Mouse (Mus musculus) liver, embryonic 16.5 days (tissue): ENCODE data around the gene Art2b. TPM values are rescaled to one million over a fixed set of nuclear protein-coding genes. Genes with fewer than 3 reads are reported as not detected.
A peak's percentile ranks its signal among the peaks of the same experiment; 100 is the strongest.
"Not testable (repeated sequence)": the region's sequence is repeated elsewhere in the genome, so short reads cannot be mapped to it uniquely, and the experiment has no call there.

ENCODE experiments used
- ATAC-seq: fragments of 200-750 bp; cut with Nextera tagmentation; 2 replicates; pipeline ENCODE4 v1.8.0; 2017; ENCODE audit warnings: low read depth, mild to moderate bottlenecking, moderate number of reproducible peaks, moderate library complexity
- H3K27ac ChIP-seq: fragments of 300-500 bp; sonication (generic); 2 replicates; pipeline ENCODE4 v1.5.1; 2014; ENCODE audit warnings: mild to moderate bottlenecking, low read length
- H3K27me3 ChIP-seq: fragments of 300-500 bp; sonication (generic); 2 replicates; pipeline ENCODE4 v1.6.1; 2014; ENCODE audit warnings: low read depth, low read length, mixed read lengths; ENCODE audit not compliant: control insufficient read depth, insufficient read depth
- H3K36me3 ChIP-seq: fragments of 300-500 bp; sonication (generic); 2 replicates; pipeline ENCODE4 v1.6.1; 2014; ENCODE audit warnings: mild to moderate bottlenecking; ENCODE audit not compliant: control insufficient read depth, insufficient read depth
- H3K4me1 ChIP-seq: fragments of 300-500 bp; sonication (generic); 2 replicates; pipeline ENCODE4 v1.6.1; 2014; ENCODE audit warnings: low read depth, low read length, mixed read lengths; ENCODE audit not compliant: control insufficient read depth
- H3K4me2 ChIP-seq: fragments of 300-500 bp; sonication (generic); 2 replicates; pipeline ENCODE4 v1.6.1; 2014; ENCODE audit warnings: low read depth, low read length, mixed read lengths
- H3K4me3 ChIP-seq: fragments of 300-500 bp; sonication (generic); 2 replicates; pipeline ENCODE4 v1.5.1; 2014; ENCODE audit warnings: low read depth, mild to moderate bottlenecking, low read length
- H3K9ac ChIP-seq: fragments of 300-500 bp; sonication (generic); 2 replicates; pipeline ENCODE4 v1.6.1; 2014; ENCODE audit warnings: low read depth, low read length
- H3K9me3 ChIP-seq: fragments of 300-500 bp; sonication (generic); replicated peaks from 2 replicates; pipeline ENCODE4 v1.6.1; 2016; ENCODE audit warnings: low read length; ENCODE audit not compliant: control insufficient read depth
- WGBS: fragments of 180-500 bp; shearing (Covaris S2); extraction: QIAGEN DNeasy Blood & Tissue Kit; methylation state at CpG from one replicate; pipeline ENCODE4 v1.1.7; 2014; ENCODE audit not compliant: insufficient replicate concordance; 5-methylcytosine and 5-hydroxymethylcytosine counted together
- polyA plus RNA-seq: library from polyadenylated mRNA; unstranded; fragments of >200 nt; fragmentation: Nextera tagmentation; extraction: Ambion mirVana; gene quantifications from 2 replicates; pipeline ENCODE4 v1.2.1, GENCODE M21; 2015

Gene Art2b
- polyA plus RNA-seq: 0.30 and 0.34 TPM in 2 replicates

- no peaks in the 10 kb centered on the region for H3K9me3 ChIP-seq
- no peak within 1 kb of the TSS for H3K27ac ChIP-seq
- 53% methylated on average over 5 of the region's 5 CpGs for WGBS
- H3K4me3 ChIP-seq: no peak within 1 kb of the TSS
- no peak for ATAC-seq
- H3K4me2 ChIP-seq: no peak within 1 kb of the TSS
- no peaks in the 10 kb centered on the region for H3K27me3 ChIP-seq
- no peaks in the 10 kb centered on the region for H3K36me3 ChIP-seq
- no peaks in the 10 kb centered on the region for H3K4me1 ChIP-seq
- no peak within 1 kb of the TSS for H3K9ac ChIP-seq
Measured at GRCm38 (mm10) chr7:101585408-101585807, at the start of gene Art2b. Gene Art2b (minus strand): TSS chr7:101585600.

DNA sequence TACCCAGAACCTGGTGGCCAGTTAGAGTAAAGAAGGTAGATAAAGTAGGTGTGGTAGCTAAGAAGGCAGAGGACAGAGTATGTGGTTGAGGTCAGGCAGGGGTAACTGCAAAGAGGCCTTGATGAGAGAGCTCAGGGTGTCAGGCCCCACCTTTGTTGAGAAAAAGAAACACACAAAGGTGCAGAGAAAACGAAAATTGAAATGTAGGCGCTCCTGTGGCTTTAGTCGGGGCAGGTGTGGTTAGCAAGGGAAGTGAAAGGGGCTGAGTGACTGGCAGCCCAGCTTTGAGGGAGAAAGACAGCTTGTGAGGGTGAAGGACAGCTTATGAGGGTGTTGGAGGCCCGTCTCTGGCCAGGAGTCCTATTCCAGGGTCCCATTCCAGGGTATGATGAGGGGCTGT is 49.1 kb upstream of the Art2b start:
- Histone ChIP-seq H3K4me2 (no peak overlapping the region), H3K4me1 (no peaks in the 10 kb centered on the region), H3K36me3 (no peaks in the 10 kb centered on the region), H3K27ac (no peak overlapping the region), H3K9ac (no peak overlapping the region), H3K9me3 (no peaks in the 10 kb centered on the region), H3K4me3 (no peak overlapping the region), H3K27me3 (no peaks in the 10 kb centered on the region)
- no peak for ATAC-seq
- 56% methylated on average over 4 of the region's 4 CpGs for WGBS

DNA sequence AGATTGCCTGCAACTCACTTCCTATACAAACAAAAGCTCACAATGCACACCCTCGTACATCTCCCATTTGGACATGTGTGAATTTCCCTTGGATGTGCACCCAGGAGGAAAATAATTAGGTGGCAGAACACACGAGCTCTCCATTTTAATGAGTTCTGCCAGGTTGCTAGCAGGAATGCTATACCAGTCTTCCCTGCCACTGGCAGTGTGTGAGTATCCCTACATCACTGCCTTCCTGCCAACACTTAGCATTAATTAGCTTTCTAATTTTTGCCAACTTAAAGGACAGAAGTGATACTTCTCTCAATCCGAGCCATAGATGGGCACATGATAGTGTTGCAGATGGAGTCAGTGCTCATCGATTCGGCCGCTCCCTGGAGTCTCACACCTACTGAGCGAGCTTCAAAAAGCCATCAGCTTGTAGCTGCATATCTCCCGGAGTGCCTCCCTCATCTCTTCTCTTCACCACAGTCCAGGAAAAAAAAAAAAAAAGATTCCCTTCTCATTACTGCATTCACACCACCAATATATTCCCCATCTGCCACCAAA is 48.3 kb upstream of the Art2b start:
- WGBS: 59% methylated on average over 8 of the region's 8 CpGs
- no peaks in the 10 kb centered on the region for H3K27me3 ChIP-seq
- ATAC-seq: no peak

GRCm38 (mm10) chr7:101628481-101628880 is 43.1 kb upstream of the Art2b start:
- no peak overlapping the region for H3K4me2 ChIP-seq
- no peaks in the 10 kb centered on the region for H3K36me3 ChIP-seq
- no peak overlapping the region for H3K9ac ChIP-seq
- H3K4me1 ChIP-seq: no peaks in the 10 kb centered on the region
- H3K4me3 ChIP-seq: no peak overlapping the region
- H3K27me3 ChIP-seq: no peaks in the 10 kb centered on the region
- no peaks in the 10 kb centered on the region for H3K9me3 ChIP-seq
- H3K27ac ChIP-seq: no peak overlapping the region
- WGBS: 20% methylated on average over 2 of the region's 2 CpGs
- ATAC-seq: no peak

More for the DNA sequence above, 48.3 kb upstream of the Art2b start:
- H3K4me2 ChIP-seq: no peak overlapping the region
- no peaks in the 10 kb centered on the region for H3K36me3 ChIP-seq
- no peak overlapping the region for H3K27ac ChIP-seq
- no peaks in the 10 kb centered on the region for H3K9me3 ChIP-seq
- no peak overlapping the region for H3K4me3 ChIP-seq
- no peaks in the 10 kb centered on the region for H3K4me1 ChIP-seq
- H3K9ac ChIP-seq: no peak overlapping the region

DNA sequence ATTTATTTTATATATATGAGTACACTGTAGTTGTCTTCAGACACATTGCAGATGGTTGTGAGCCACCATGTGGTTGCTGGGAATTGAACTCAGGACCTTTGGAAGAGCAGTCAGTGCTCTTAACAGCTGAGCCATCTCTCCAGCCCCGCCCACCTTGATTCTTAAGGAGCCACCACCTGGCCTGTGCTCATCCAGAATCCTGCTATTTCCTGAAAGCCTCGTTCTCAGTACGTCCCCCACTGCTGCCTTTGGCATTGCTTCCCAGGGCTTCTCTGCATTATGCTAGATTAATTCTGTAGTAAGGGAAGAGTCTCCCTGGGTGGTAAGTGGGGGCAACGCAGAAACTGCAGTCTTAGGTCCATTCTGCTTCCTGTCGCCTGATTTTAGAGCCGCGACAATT is 41.8 kb upstream of the Art2b start:
- not testable (repeated sequence) for H3K4me1 ChIP-seq, H3K9ac ChIP-seq, H3K4me2 ChIP-seq, H3K4me3 ChIP-seq, H3K27me3 ChIP-seq, H3K27ac ChIP-seq, H3K36me3 ChIP-seq, H3K9me3 ChIP-seq, ATAC-seq
- 54% methylated on average over 7 of the region's 7 CpGs for WGBS

DNA sequence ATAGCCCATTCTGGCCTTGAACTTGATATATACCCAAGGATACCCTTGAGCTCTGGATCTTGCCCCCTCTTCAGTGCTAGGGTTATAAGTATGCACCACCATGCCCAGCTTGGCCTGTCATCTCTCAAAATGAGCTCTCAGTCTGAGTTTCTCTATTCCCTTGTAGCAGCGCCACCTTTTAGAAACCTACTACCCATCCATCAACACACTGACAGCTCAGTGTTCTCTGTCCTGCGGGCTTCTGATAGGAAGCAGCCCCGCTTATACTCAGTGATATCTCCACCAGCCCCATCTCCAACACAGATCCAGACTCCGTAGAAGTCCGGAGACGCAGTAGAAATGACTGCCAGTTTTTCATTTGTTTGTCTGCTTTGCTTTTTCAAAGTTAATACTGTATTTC is 38.9 kb upstream of the Art2b start:
- 24% methylated on average over 6 of the region's 6 CpGs for WGBS
- ATAC-seq: no peak
- no peak overlapping the region for H3K27ac ChIP-seq

GRCm38 (mm10) chr7:101621861-101622260 is 36.5 kb upstream of the Art2b start:
- WGBS: 43% methylated on average over 4 of the region's 4 CpGs
- not testable (repeated sequence) for H3K4me2 ChIP-seq, H3K4me1 ChIP-seq, H3K4me3 ChIP-seq, H3K27me3 ChIP-seq, H3K9ac ChIP-seq, H3K36me3 ChIP-seq, H3K27ac ChIP-seq, H3K9me3 ChIP-seq
- ATAC-seq: peak; percentile 32; the same call in 1 of the 2 replicates

More for the DNA sequence above, 38.9 kb upstream of the Art2b start:
- Histone ChIP-seq H3K4me1 (no peaks in the 10 kb centered on the region), H3K36me3 (no peaks in the 10 kb centered on the region), H3K4me2 (no peak overlapping the region), H3K4me3 (no peak overlapping the region), H3K9me3 (no peaks in the 10 kb centered on the region), H3K27me3 (no peaks in the 10 kb centered on the region), H3K9ac (no peak overlapping the region)

DNA sequence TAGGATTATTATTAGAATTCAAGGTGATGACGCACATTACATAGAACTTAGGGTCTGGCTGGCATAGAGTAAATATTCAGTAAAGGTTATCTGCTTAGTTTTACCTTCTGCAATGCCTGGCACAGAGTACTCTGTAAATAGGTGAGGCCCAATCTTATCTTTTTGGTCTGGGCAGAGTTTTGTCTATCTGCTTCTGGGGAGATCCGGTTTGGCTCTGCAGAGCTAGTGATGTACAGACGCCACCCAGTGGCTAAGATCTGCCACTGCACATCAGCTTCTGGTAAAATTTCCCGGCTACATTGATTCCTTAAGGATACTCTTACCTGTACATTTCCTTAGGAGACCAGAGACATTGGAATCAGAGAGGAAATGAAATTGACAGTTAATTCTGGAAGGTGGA is 35.0 kb upstream of the Art2b start:
- H3K4me2 ChIP-seq: no peak overlapping the region
- no peaks in the 10 kb centered on the region for H3K9me3 ChIP-seq
- no peak overlapping the region for H3K9ac ChIP-seq
- no peaks in the 10 kb centered on the region for H3K36me3 ChIP-seq
- H3K27me3 ChIP-seq: no peaks in the 10 kb centered on the region
- ATAC-seq: no peak
- WGBS: 23% methylated on average over 4 of the region's 4 CpGs
- no peak overlapping the region for H3K4me3 ChIP-seq
- no peaks in the 10 kb centered on the region for H3K4me1 ChIP-seq
- H3K27ac ChIP-seq: no peak overlapping the region

DNA sequence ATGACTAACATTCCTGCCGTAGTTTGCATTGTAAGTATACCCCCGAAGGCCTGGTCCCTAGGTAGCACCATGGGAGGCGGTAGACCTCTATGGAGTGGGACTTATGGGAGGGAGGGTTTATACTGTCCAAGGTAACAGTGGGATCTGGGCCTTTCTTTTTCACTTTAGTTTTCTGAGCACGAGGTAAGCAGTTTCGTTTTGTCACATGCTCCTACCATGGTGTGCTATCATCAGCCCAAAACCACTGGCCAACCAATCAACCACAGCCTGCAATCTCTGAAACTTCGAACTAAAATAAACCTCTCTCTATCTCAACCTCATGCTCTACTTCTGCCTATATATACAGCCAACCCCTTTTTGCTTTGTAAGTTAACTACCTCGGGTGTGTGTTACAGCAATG is 32.9 kb upstream of the Art2b start:
- Histone ChIP-seq H3K4me2 (no peak overlapping the region), H3K4me3 (no peak overlapping the region), H3K9ac (no peak overlapping the region), H3K9me3 (no peaks in the 10 kb centered on the region), H3K4me1 (no peaks in the 10 kb centered on the region), H3K27me3 (no peaks in the 10 kb centered on the region), H3K36me3 (no peaks in the 10 kb centered on the region), H3K27ac (no peak overlapping the region)
- no peak for ATAC-seq
- WGBS: 59% methylated on average over 7 of the region's 7 CpGs
